ENCODE assay signal across 8 mouse cellular contexts in genomic region chr2:113390935-113391334, GRCm38 (mm10).
A peak's percentile ranks its signal among the peaks of the same experiment; 100 is the strongest.
DNase-seq lines count a peak whose midpoint lies in the region; ATAC-seq and TF ChIP-seq lines count a peak whose summit lies in the region.

No protein-coding gene starts in this region.

- H3K9me3 ChIP-seq in forebrain, embryonic 16.5 days (ENCODE audit: control insufficient read depth, low read length): no peaks in the 10 kb centered on the region
- no peaks in the 10 kb centered on the region for H3K9me3 ChIP-seq in neural tube, embryonic 11.5 days (ENCODE audit: control insufficient read depth, low read length)

- peak; percentile 31 for TF ChIP-seq CTCF in kidney, adult 2 months (conservative IDR thresholded peaks at IDR 0.05; ENCODE audit: insufficient read depth, insufficient read length, low read depth, low read length)

- peaks cover 6% of the 10 kb centered on the region; the same call in 1 of the 2 replicates for H3K4me1 ChIP-seq in kidney, adult 2 months (ENCODE audit: control insufficient read depth, insufficient read depth, low read length)
- H3K4me1 ChIP-seq in forebrain, embryonic 16.5 days (replicated peaks; ENCODE audit: control insufficient read depth, insufficient read depth, low read length): no peaks in the 10 kb centered on the region
- H3K4me1 ChIP-seq in neural tube, embryonic 11.5 days (ENCODE audit: control insufficient read depth, insufficient read depth, low read length): no peaks in the 10 kb centered on the region

- H3K4me3 ChIP-seq in kidney, adult 2 months (ENCODE audit: insufficient read depth, low read depth, low read length): no peak overlapping the region
- H3K4me3 ChIP-seq in forebrain, embryonic 16.5 days (replicated peaks; ENCODE audit: low read length): no peak overlapping the region
- no peak overlapping the region for H3K4me3 ChIP-seq in neural tube, embryonic 11.5 days (ENCODE audit: low read depth, low read length)

- peak; percentile 48 for DNase-seq in kidney, adult 2 months
- DNase-seq in kidney, postnatal 4 days: no peak
- DNase-seq in NIH3T3 (ENCODE audit: low read depth): peak; percentile 87
- DNase-seq in kidney, postnatal 10 days: peak; percentile 27
- DNase-seq in neural tube, embryonic 11.5 days (ENCODE audit: low spot score): peak; percentile 22
- DNase-seq in urinary bladder, postnatal 25 days (ENCODE audit: low spot score): no peak
- DNase-seq in adrenal gland, adult 8-10 months: no peak

- no peaks in the 10 kb centered on the region for H3K36me3 ChIP-seq in kidney, adult 2 months (ENCODE audit: control insufficient read depth, insufficient read depth, low read length)
- no peaks in the 10 kb centered on the region for H3K36me3 ChIP-seq in forebrain, embryonic 16.5 days (ENCODE audit: control insufficient read depth, insufficient read depth)
- no peaks in the 10 kb centered on the region for H3K36me3 ChIP-seq in neural tube, embryonic 11.5 days (ENCODE audit: control insufficient read depth, insufficient read depth, low read length)

- no peak overlapping the region for H3K4me2 ChIP-seq in forebrain, embryonic 16.5 days (ENCODE audit: low read length)
- H3K4me2 ChIP-seq in neural tube, embryonic 11.5 days (ENCODE audit: low read depth): no peak overlapping the region

- 48% methylated on average over 3 of the region's 3 CpGs for WGBS in kidney, adult 2 months
- WGBS in forebrain, embryonic 16.5 days: 51% methylated on average over 3 of the region's 3 CpGs
- WGBS in neural tube, embryonic 11.5 days: 55% methylated on average over 3 of the region's 3 CpGs

- no peak for TF ChIP-seq POLR2A in kidney, adult 2 months (IDR thresholded peaks at IDR 0.05; ENCODE audit: low read depth, low read length)

- peak; percentile 68; the same call in 1 of the 2 replicates for ATAC-seq in forebrain, embryonic 16.5 days
- peak; percentile 65 for ATAC-seq in neural tube, embryonic 11.5 days (ENCODE audit: insufficient read depth, low FRiP score, low TSS enrichment)

- no peak overlapping the region for H3K27ac ChIP-seq in kidney, adult 2 months (ENCODE audit: insufficient read depth, low read depth, low read length)
- H3K27ac ChIP-seq in forebrain, embryonic 16.5 days (ENCODE audit: low read length): no peak overlapping the region
- no peak overlapping the region for H3K27ac ChIP-seq in neural tube, embryonic 11.5 days (ENCODE audit: low read depth, low read length)

- no peaks in the 10 kb centered on the region for H3K27me3 ChIP-seq in kidney, adult 2 months (replicated peaks; ENCODE audit: control insufficient read depth, insufficient read depth, low read length)
- H3K27me3 ChIP-seq in forebrain, embryonic 16.5 days (replicated peaks; ENCODE audit: control insufficient read depth, insufficient read depth, low read length): no peaks in the 10 kb centered on the region
- H3K27me3 ChIP-seq in neural tube, embryonic 11.5 days (ENCODE audit: control insufficient read depth, insufficient read depth, low read length): no peaks in the 10 kb centered on the region

- H3K9ac ChIP-seq in forebrain, embryonic 16.5 days (replicated peaks; ENCODE audit: low read depth, low read length): no peak overlapping the region
- no peak overlapping the region for H3K9ac ChIP-seq in neural tube, embryonic 11.5 days (ENCODE audit: low read length)

Comparison
In these comparisons a context has a peak if more than half of its experiments do, and no peak if none do; other contexts are left out.
1. DNase-seq: peak in kidney, adult 2 months (single experiment), NIH3T3 (single experiment), kidney, postnatal 10 days (single experiment) and neural tube, embryonic 11.5 days (single experiment); none in kidney, postnatal 4 days (0 of 2), urinary bladder, postnatal 25 days (single experiment) and adrenal gland, adult 8-10 months (single experiment).